Mouse (Mus musculus) thymus, adult 2 months (tissue): Measurements from ENCODE around the gene Smap1.

Experiments used
- CTCF ChIP-seq: fragments of 200-500 bp; IDR thresholded peaks from 2 replicates; pipeline ENCODE4 v1.5.1; 2012; ENCODE audit warnings: mild to moderate bottlenecking, control low read depth, low read length, moderate library complexity, borderline replicate concordance; ENCODE audit not compliant: control insufficient read depth, poor library complexity, insufficient read depth; ENCODE audit errors: extremely low read depth
- POLR2A ChIP-seq: fragments of 200-500 bp; IDR thresholded peaks from 2 replicates; pipeline ENCODE4 v1.6.1; 2012; ENCODE audit warnings: mild to moderate bottlenecking, low read length, control low read depth, moderate library complexity; ENCODE audit not compliant: control insufficient read depth, poor library complexity, insufficient read depth; ENCODE audit errors: extremely low read depth

GRCm38 (mm10) chr1:23929410-23929809 is 7.3 kb upstream of the Smap1 start:
- TF ChIP-seq CTCF (no peak), POLR2A (no peak)
